Mouse (Mus musculus) stomach, adult 2 months (tissue): ENCODE measurements around the gene Sult4a1. TPM values are rescaled to one million over a fixed set of nuclear protein-coding genes. Genes with fewer than 3 reads are reported as not detected.

Source experiments
- polyA plus RNA-seq: library from polyadenylated mRNA; depleted of rRNA; stranded (reverse); fragments of >200 nt; gene quantifications from 2 replicates; pipeline ENCODE4 v1.2.3, GENCODE M21; 2012; rRNA removed

Sult4a1 gene
- polyA plus RNA-seq, result 1.7 and 2.1 TPM in 2 replicates

DNA sequence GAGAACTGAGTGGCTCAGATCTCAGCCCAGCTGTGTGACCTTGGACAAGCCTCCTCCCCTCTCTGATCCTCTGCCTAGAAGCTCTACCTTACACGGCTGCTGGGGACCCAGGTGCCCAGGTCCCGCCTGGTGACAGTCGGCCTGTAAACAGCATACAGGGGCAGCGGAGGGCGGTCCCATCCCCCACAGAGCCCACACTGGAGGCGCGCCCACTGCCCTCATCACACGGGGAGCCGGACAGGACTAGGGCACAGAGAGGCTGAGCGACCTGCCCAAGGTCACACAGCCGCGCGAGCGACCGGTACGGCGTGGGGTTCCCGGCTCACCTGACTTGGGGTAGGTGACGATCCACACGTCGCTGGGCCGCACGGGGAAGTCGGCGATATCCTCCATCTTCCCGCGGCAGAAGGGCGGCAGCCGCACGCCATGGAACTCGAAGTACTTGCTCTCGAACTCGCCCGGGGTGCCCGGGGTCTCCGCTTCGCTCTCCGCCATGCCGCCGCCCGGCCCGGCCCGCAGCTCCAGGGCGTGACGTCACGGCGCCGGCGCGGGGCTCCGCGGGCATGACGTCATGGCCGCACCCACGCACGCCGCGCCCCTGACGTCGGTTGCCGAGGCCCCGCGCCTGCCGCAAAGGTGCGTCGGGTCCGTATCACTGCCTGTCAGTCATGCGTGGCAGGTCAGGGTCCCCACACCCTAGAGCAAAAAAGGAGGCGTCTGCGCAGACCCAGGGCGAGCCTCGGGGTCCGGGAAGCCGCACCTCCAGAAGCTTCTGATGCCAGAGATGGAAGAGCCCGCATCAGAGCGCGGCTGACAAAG is at the start of gene Sult4a1:
Gene Sult4a1, minus strand, starts transcription at position 650 of the 819 bp plus-strand sequence.

DNA sequence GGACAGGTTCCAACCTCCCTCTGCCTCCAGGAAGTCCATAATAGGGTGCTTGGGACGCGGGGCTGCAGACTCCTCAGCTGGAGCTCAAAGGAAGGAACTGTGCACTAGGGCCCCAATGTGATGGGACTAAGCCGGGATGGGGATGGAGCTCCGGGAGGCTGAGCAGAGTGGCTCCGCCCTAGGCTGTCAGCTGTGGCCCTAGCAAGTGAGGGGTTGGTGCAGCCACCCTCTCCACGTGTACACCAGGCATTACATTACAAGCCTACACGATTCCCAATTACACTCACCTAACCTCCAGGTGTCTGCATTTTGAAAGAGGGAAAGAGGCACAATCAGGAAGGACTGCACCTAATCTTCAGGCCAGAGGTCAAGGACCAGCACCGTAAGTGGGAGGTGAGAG is 17.5 kb upstream of the Sult4a1 start, which contains the start of gene Pnpla5:
Gene Pnpla5, minus strand, starts transcription at position 101 of the 400 bp plus-strand sequence.

DNA sequence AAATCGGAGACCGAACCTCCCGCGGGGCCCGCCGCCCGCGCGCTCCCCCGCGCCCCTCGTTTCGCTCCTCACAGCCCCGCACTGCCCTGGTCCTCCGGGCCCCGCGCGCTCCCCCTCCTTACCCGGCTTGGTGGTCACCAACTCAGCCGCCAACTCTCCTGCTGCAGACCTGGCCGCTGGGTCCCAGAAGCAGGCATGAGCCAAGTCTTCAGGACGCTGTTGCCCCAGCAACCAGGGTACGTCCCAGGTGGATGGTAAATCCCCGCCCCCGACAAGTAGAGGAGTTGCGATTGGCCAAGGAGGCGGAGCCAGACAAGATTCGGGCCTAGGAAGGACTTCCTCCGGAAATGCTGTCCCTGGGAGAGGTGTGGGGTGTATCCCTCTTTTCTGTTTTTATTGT is 40.4 kb downstream of the Sult4a1 start, which contains the start of gene Efcab6:
Gene Efcab6, minus strand, starts transcription at position 240 of the 400 bp plus-strand sequence.

Other genes starting within 250 kb of the Sult4a1 start
- gene Efcab6, start 40.4 kb downstream of the Sult4a1 start, polyA plus RNA-seq, result not detected in 2 replicates
- gene Pnpla5, start 17.4 kb upstream of the Sult4a1 start, polyA plus RNA-seq, result not detected in 2 replicates
- 2.3 and 5.2 TPM in 2 replicates for gene Pnpla3, start 62.1 kb upstream of the Sult4a1 start, polyA plus RNA-seq
- gene Samm50, start 86.5 kb upstream of the Sult4a1 start, polyA plus RNA-seq, result 6.6 and 7.4 TPM in 2 replicates
- gene Parvb, start 126.3 kb upstream of the Sult4a1 start, polyA plus RNA-seq, result 2.1 and 2.4 TPM in 2 replicates
- 0.57 and 0.69 TPM in 2 replicates for gene Parvg, start 218.3 kb upstream of the Sult4a1 start, polyA plus RNA-seq